Mouse (Mus musculus): ENCODE results near the gene Camta2. TPM values are rescaled to one million over a fixed set of nuclear protein-coding genes. Genes with fewer than 3 reads are reported as not detected.

Camta2 gene
- total RNA-seq, 2 experiments from 2014 or later: 288 to 296 TPM

DNA sequence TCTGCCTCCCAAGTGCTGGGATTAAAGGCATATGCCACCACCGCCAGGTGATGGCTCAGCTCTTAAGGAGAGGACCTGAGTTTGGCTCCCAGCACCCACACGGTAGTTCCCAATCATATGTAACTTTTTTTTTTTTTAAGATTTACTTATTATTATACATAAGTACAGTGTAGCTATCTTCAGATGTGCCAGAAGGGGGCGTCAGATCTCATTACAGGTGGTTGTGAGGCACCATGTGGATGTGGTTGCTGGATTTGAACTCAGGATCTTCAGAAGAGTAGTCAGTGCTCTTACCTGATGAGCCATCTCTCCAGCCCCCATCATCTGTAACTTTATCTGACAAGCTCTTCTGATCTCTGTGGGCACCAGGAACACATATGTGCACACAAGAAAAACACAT lies 9.5 kb upstream of the Camta2 start:
- no peak for DNase-seq (ENCODE audit: low spot score in 2 of 2)

- DNase-seq (ENCODE audit: low spot score in 2 of 2): peak in 1 of 2 experiments; percentile 57
Measured at GRCm38 (mm10) chr11:70693504-70693903, 5.6 kb upstream of the Camta2 start.

GRCm38 (mm10) chr11:70689578-70689977 lies 1.7 kb upstream of the Camta2 start:
- no peak for DNase-seq (ENCODE audit: low spot score in 2 of 2)

DNA sequence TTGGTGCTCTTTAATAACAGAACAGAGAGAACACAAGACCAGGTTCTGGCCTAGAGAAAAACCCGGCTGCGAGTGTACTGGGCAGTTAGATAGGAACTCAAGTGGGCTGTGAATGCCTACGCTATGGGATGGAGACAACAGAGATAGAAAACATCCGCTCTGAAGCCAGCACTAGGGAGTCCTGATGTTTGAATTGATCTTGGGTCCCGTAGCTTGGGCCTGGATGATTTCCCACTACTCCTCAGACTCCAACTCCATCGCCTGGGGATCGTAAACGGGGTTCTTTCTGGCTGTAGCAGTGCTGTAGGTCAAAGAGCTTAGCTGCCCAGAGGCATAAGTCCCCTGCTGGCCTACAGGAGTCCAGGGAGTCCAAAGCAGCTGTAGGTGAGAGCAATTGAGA lies 467 bp upstream of the Camta2 start:
- no peak for DNase-seq (ENCODE audit: low spot score in 2 of 2)

- DNase-seq (ENCODE audit: low spot score in 2 of 2): peak; percentile 59 to 64
Measured at GRCm38 (mm10) chr11:70686901-70687566, 871 bp downstream of the Camta2 start.

- no peak for DNase-seq (ENCODE audit: low spot score in 2 of 2)
Measured at GRCm38 (mm10) chr11:70683640-70684039, 4.3 kb downstream of the Camta2 start.

GRCm38 (mm10) chr11:70681897-70682581 lies 5.9 kb downstream of the Camta2 start:
- peak in 1 of 2 experiments; percentile 71 for DNase-seq (ENCODE audit: low spot score in 2 of 2)

DNA sequence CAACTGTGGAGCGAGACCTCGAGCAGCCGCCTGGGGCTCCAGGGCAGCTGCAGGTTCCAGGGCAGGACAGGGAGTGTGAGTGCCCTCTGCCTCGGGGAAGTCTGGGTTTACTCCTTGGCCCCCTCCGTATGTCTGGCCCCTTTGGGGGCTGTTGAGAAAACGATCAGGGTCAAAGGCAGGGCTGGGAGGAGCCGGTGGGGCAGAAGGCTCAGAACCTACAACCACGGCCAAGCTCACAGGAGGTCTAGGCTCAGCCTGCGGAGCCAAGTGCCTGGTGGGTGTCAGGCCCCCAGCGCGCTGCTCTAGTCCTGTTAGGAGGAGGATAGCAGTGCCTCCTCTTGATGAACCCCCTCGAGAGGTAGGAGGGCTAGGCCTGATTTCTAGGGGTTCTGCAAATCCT lies 6.7 kb downstream of the Camta2 start:
- no peak for DNase-seq (ENCODE audit: low spot score in 2 of 2)

DNA sequence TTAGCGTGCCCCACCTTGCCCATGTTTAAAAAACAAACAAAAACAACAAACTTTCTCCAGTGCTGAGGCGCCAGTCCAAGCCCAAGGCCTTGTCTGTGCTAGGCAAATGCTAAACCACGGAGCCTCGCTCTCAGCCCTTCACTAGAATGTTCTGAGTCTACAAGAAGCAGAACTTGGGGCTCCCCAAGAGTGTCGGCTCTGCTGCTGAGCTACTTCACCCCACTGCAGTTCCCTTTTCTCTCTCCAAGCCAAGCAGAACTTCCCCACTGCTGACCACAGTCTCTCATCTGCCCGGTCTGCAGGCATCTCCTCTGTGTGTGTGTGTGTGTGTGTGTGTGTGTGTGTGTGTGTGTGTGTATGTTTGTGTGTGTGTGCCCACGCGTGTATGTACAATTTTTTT lies 8.0 kb downstream of the Camta2 start:
- DNase-seq (ENCODE audit: low spot score in 2 of 2): no peak

- DNase-seq (ENCODE audit: low spot score in 2 of 2): no peak
Measured at GRCm38 (mm10) chr11:70679361-70679760, 8.5 kb downstream of the Camta2 start.

- no peak for DNase-seq (ENCODE audit: low spot score in 2 of 2)
Measured at GRCm38 (mm10) chr11:70678576-70678975, 9.3 kb downstream of the Camta2 start.

- no peak for DNase-seq (ENCODE audit: low spot score in 2 of 2)
Measured at GRCm38 (mm10) chr11:70678092-70678491, 9.8 kb downstream of the Camta2 start.

- DNase-seq (ENCODE audit: low spot score in 2 of 2): no peak
Measured at GRCm38 (mm10) chr11:70674501-70674900, 13.4 kb downstream of the Camta2 start.

GRCm38 (mm10) chr11:70674014-70674413 lies 13.9 kb downstream of the Camta2 start:
- no peak for DNase-seq (ENCODE audit: low spot score in 2 of 2)

GRCm38 (mm10) chr11:70671333-70672047 lies 16.4 kb downstream of the Camta2 start:
- DNase-seq (ENCODE audit: low spot score in 2 of 2): no peak

- no peak for DNase-seq (ENCODE audit: low spot score in 2 of 2)
Measured at GRCm38 (mm10) chr11:70670483-70670882, 17.4 kb downstream of the Camta2 start.

- peak; percentile 71 to 74 for DNase-seq (ENCODE audit: low spot score in 2 of 2)
Measured at GRCm38 (mm10) chr11:70669582-70670345, 18.1 kb downstream of the Camta2 start.

DNA sequence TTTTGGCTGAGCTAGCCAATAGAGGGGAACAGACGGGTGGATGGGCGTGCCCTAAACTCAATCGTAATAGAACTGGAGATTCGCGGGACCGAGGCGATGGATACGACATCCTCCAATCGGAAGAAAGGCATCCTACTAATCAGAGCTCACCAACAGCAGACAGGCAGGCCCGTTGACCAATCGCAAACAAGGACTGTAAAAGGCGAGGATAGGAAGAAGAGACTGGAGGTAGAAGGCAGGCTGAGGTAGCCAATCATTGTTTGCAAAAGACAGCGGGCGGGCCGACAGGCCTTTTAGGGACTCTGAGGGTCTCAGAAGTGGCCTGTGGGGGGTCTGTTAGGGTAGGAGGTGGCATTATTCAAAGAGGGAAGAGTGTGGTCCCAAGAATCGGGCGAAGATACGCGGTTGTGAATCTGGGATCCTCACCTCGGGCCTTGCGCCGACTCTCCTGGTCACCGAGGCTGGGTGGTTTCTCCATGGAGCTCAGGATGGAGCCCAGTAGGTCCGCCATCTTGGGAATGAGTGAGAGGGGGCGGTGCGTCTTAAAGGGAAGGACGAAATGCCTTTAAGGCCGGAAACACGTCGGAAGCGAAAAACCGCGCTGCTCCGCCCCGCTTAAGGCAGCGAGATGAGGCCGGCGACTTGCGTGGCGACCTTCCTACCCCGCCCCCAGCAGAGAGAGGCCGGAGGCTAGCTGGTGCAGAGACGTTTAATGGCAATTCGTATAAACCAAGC lies 19.0 kb downstream of the Camta2 start, which contains the start of gene Spag7:
TSS of gene Spag7 (minus strand) at position 646 of the 735 bp plus-strand sequence.
- peak; percentile 97 to 99 for DNase-seq (ENCODE audit: low spot score in 2 of 2)

- DNase-seq (ENCODE audit: low spot score in 2 of 2): peak in 1 of 2 experiments; percentile 81
Measured at GRCm38 (mm10) chr11:70668335-70668770, 19.6 kb downstream of the Camta2 start.
